Mouse (Mus musculus): ENCODE results near the gene Trmt112. TPM values are rescaled to one million over a fixed set of nuclear protein-coding genes. Genes with fewer than 3 reads are reported as not detected.

The Trmt112 gene
- polyA plus RNA-seq (2014; fragmentation: Illumina TruSeq; extraction: RNeasy Lipid Tissue Mini Kit (QIAGEN cat#74804); ENCODE audit: low read depth, low replicate concordance), result 56.4 TPM

GRCm38 (mm10) chr19:6909507-6910289, at the start of gene Trmt112, which contains the start of gene Prdx5:
Gene Trmt112, plus strand, starts transcription at chr19:6909698.
Gene Prdx5, minus strand, starts transcription at chr19:6910106.

GRCm38 (mm10) chr19:6921647-6922567, 12.4 kb downstream of the Trmt112 start, which contains the start of gene Esrra:
Gene Esrra, minus strand, starts transcription at chr19:6921813.

GRCm38 (mm10) chr19:6925307-6925573, 15.7 kb downstream of the Trmt112 start, which contains the start of gene Catsperz:
Gene Catsperz, minus strand, starts transcription at chr19:6925380.

GRCm38 (mm10) chr19:6934195-6934977, 24.9 kb downstream of the Trmt112 start, which contains the start of gene Kcnk4:
Gene Kcnk4, minus strand, starts transcription at chr19:6934515.

GRCm38 (mm10) chr19:6941372-6942248, 32.1 kb downstream of the Trmt112 start, which contains the start of gene Bad:
Gene Bad, plus strand, starts transcription at chr19:6941861.

GRCm38 (mm10) chr19:6942249-6942691, 32.8 kb downstream of the Trmt112 start, which contains the start of gene Gpr137:
Gene Gpr137, minus strand, starts transcription at chr19:6942480.

Other genes starting within 250 kb of the Trmt112 start
- gene Rps6ka4, start 69.1 kb upstream of the Trmt112 start, polyA plus RNA-seq (2014; fragmentation: Illumina TruSeq; extraction: RNeasy Lipid Tissue Mini Kit (QIAGEN cat#74804); ENCODE audit: low read depth, low replicate concordance), result 20.0 TPM
- 2.5 TPM for gene Ccdc88b, start 51.5 kb upstream of the Trmt112 start, polyA plus RNA-seq (2014; fragmentation: Illumina TruSeq; extraction: RNeasy Lipid Tissue Mini Kit (QIAGEN cat#74804); ENCODE audit: low read depth, low replicate concordance)
- 299 TPM for gene Prdx5, start 408 bp downstream of the Trmt112 start, polyA plus RNA-seq (2014; fragmentation: Illumina TruSeq; extraction: RNeasy Lipid Tissue Mini Kit (QIAGEN cat#74804); ENCODE audit: low read depth, low replicate concordance)
- gene Esrra, start 12.1 kb downstream of the Trmt112 start, polyA plus RNA-seq (2014; fragmentation: Illumina TruSeq; extraction: RNeasy Lipid Tissue Mini Kit (QIAGEN cat#74804); ENCODE audit: low read depth, low replicate concordance), result 28.7 TPM
- gene Catsperz, start 15.7 kb downstream of the Trmt112 start, polyA plus RNA-seq (2014; fragmentation: Illumina TruSeq; extraction: RNeasy Lipid Tissue Mini Kit (QIAGEN cat#74804); ENCODE audit: low read depth, low replicate concordance), result 10.1 TPM
- gene Kcnk4, start 24.8 kb downstream of the Trmt112 start, polyA plus RNA-seq (2014; fragmentation: Illumina TruSeq; extraction: RNeasy Lipid Tissue Mini Kit (QIAGEN cat#74804); ENCODE audit: low read depth, low replicate concordance), result 0.31 TPM
- gene Bad, start 32.2 kb downstream of the Trmt112 start, polyA plus RNA-seq (2014; fragmentation: Illumina TruSeq; extraction: RNeasy Lipid Tissue Mini Kit (QIAGEN cat#74804); ENCODE audit: low read depth, low replicate concordance), result 54.0 TPM
- 57.9 TPM for gene Gpr137, start 32.8 kb downstream of the Trmt112 start, polyA plus RNA-seq (2014; fragmentation: Illumina TruSeq; extraction: RNeasy Lipid Tissue Mini Kit (QIAGEN cat#74804); ENCODE audit: low read depth, low replicate concordance)
- gene Ppp1r14b, start 65.3 kb downstream of the Trmt112 start, polyA plus RNA-seq (2014; fragmentation: Illumina TruSeq; extraction: RNeasy Lipid Tissue Mini Kit (QIAGEN cat#74804); ENCODE audit: low read depth, low replicate concordance), result 81.3 TPM
- gene Plcb3, start 66.8 kb downstream of the Trmt112 start, polyA plus RNA-seq (2014; fragmentation: Illumina TruSeq; extraction: RNeasy Lipid Tissue Mini Kit (QIAGEN cat#74804); ENCODE audit: low read depth, low replicate concordance), result 38.0 TPM
- gene Fkbp2, start 70.8 kb downstream of the Trmt112 start, polyA plus RNA-seq (2014; fragmentation: Illumina TruSeq; extraction: RNeasy Lipid Tissue Mini Kit (QIAGEN cat#74804); ENCODE audit: low read depth, low replicate concordance), result 204 TPM
- gene Vegfb, start 78.0 kb downstream of the Trmt112 start, polyA plus RNA-seq (2014; fragmentation: Illumina TruSeq; extraction: RNeasy Lipid Tissue Mini Kit (QIAGEN cat#74804); ENCODE audit: low read depth, low replicate concordance), result 60.0 TPM
- 40.7 TPM for gene Dnajc4, start 82.9 kb downstream of the Trmt112 start, polyA plus RNA-seq (2014; fragmentation: Illumina TruSeq; extraction: RNeasy Lipid Tissue Mini Kit (QIAGEN cat#74804); ENCODE audit: low read depth, low replicate concordance)
- 23.3 TPM for gene Nudt22, start 86.4 kb downstream of the Trmt112 start, polyA plus RNA-seq (2014; fragmentation: Illumina TruSeq; extraction: RNeasy Lipid Tissue Mini Kit (QIAGEN cat#74804); ENCODE audit: low read depth, low replicate concordance)
- gene Trpt1, start 86.4 kb downstream of the Trmt112 start, polyA plus RNA-seq (2014; fragmentation: Illumina TruSeq; extraction: RNeasy Lipid Tissue Mini Kit (QIAGEN cat#74804); ENCODE audit: low read depth, low replicate concordance), result 11.9 TPM
- gene Fermt3, start 109.8 kb downstream of the Trmt112 start, polyA plus RNA-seq (2014; fragmentation: Illumina TruSeq; extraction: RNeasy Lipid Tissue Mini Kit (QIAGEN cat#74804); ENCODE audit: low read depth, low replicate concordance), result 10.2 TPM
- gene Stip1, start 130.3 kb downstream of the Trmt112 start, polyA plus RNA-seq (2014; fragmentation: Illumina TruSeq; extraction: RNeasy Lipid Tissue Mini Kit (QIAGEN cat#74804); ENCODE audit: low read depth, low replicate concordance), result 65.5 TPM
- gene Macrod1, start 147.1 kb downstream of the Trmt112 start, polyA plus RNA-seq (2014; fragmentation: Illumina TruSeq; extraction: RNeasy Lipid Tissue Mini Kit (QIAGEN cat#74804); ENCODE audit: low read depth, low replicate concordance), result 26.8 TPM
- gene Flrt1, start 196.0 kb downstream of the Trmt112 start, polyA plus RNA-seq (2014; fragmentation: Illumina TruSeq; extraction: RNeasy Lipid Tissue Mini Kit (QIAGEN cat#74804); ENCODE audit: low read depth, low replicate concordance), result 0.72 TPM